Mouse (Mus musculus) ES-CJ7 (cell line): ENCODE measurements at regions not wholly inside any gene's neighbourhood (a gene's known extent, or its start where the extent isn't known, plus 50 kb on each side); places are given as distances from the start of the nearest gene placed in this dataset.
"Not testable (repeated sequence)": the region's sequence is repeated elsewhere in the genome, so short reads cannot be mapped to it uniquely, and the experiment has no call there.

Experiments used
- DNase-seq: peaks from one replicate; pipeline ENCODE4 v3.0.0; 2011; ENCODE audit warnings: low read depth, low spot score

DNA sequence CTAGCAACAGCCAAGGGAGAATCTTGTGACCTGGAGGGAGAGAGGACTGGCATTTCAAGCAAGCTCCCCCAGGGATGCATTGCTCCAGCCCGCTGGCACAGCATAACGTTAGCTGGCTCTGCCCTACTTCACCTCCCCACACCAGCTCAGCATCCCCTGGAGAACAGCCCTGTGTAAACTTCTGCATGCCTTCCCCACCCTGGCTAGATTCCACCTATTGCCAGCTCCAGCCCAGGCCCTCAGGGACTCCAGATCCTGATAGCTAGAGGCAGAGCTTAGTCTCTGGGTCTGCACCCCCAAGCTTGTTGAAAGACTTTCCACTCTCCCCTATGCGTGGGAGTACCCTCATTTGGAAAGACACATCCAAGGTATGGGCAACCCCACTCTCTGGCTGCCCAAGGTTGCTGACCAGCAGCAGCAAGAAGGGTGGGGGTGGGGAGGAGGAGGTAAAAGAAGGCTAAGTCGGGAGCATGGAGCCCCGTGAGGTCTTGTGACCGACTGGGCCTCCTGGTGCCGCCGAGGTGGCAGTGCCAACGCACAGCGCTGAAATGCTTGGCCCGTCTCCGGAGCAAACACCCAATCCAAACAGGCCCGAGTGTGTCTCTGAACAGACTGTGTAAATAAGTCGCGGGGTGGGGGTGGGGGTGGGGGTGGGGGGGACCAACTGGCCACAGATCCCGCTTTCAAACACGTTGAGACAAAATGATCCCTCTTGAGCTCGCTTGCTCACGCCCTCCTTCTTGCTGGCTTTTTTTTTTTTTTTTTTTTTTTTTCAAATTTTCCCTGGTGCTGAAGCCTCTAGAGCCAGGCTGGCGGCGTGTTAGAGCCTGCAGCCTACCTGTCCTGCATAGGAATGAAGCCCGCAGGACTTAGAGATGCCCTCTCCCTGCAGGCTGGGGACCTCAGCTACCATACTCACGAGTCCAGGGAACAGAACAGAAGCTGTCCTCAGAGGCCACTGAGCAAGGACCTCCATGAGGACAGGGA lies 350.3 kb downstream of the Sox9 start:
- no peak for DNase-seq

DNA sequence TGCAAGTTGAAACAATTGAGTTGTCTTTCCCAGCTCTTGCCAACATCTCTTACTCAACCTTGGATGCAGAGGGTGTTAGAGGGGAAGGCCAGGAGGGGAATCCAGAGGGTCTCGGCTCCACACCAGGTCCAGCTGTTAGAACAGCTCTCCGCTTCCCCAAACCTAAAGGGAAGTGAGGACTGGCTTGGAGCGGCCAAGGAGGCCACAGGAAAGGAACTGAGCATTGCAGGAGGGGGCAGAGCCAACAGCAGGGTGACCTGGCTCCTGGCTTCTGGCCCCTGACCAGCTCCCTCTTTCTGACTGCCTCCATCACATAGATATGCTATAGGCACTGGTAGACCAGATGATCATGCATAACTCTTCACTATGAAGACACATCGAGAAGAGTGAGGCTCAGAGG lies 351.4 kb downstream of the Sox9 start:
- no peak for DNase-seq

DNA sequence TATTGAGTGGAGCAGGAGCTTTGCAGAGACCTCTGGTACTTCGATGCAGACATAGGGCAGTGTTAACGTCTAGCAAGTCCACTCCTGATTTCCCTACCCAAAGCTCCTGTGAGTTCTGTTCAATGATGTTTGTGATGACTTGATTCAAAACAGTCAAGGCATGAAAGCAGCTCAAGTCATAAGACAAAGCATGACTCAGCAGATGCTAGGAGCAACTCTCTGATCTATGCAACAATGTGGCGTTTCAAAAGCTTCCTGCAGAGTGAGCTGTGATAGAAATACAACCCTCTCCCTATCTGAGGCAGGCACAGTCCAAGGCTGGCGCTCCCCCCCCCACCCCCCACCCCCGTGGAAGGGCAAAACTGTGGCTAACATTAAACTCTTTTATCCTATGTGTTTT lies 353.2 kb downstream of the Sox9 start:
- peak; percentile 18 for DNase-seq

DNA sequence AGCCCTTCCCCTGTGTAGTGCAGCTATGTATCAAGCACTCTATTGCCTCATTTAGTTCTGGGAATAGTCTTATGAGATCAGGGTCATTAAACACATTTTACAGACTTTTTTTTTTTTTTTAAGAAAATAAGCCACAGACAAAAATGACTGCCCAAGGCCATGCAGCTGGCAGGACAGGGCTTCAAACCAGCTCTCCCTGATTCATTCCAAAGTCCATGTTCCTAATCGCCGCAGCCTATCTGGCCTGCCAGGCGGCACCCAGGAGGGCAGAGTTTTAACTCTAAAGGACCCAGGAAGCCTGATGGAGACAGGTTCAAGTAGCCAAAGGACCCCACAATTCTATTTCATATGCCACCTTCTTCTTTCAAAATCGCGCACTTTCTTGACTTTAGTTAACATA lies 356.4 kb downstream of the Sox9 start:
- no peak for DNase-seq

DNA sequence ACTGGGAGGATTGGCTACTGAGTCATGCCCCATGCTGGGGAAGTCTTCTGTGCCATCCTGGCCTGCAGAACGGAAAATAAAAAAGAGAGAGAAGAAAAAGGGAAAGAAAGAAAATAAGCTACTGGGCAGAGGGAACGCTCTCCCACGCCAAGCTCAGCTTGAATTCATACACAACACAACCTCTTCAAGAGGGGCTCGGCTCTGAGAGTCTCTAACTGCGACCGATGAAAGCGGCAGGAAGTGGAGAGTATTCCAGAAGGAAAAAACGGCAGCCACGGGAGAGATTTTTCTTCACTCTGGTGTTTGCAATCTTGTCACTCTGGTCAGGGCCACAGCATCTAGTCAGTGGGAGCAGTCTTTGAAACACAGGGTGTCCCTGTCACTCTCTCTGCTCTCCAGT lies 358.6 kb downstream of the Sox9 start:
- DNase-seq: no peak

DNA sequence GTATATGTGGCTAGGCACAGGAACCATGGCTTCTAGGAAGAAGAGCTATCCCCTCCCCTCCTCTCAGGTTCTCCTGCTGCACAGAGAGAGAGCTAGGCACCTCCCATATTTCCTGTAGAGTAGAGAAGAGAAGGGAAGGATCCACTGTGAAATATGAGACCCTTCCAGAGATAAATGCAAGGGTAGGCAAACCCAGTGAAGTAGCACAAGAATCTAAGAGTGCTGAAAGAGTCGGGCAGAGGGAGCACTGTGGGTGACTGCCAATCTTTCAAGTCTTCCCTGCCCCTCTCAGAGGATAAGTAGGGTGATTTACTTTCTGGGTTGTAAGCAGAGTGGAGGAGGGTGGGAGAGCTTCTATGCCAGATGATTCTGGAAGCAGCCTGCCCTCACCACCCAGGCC lies 360.8 kb downstream of the Sox9 start:
- DNase-seq: no peak

DNA sequence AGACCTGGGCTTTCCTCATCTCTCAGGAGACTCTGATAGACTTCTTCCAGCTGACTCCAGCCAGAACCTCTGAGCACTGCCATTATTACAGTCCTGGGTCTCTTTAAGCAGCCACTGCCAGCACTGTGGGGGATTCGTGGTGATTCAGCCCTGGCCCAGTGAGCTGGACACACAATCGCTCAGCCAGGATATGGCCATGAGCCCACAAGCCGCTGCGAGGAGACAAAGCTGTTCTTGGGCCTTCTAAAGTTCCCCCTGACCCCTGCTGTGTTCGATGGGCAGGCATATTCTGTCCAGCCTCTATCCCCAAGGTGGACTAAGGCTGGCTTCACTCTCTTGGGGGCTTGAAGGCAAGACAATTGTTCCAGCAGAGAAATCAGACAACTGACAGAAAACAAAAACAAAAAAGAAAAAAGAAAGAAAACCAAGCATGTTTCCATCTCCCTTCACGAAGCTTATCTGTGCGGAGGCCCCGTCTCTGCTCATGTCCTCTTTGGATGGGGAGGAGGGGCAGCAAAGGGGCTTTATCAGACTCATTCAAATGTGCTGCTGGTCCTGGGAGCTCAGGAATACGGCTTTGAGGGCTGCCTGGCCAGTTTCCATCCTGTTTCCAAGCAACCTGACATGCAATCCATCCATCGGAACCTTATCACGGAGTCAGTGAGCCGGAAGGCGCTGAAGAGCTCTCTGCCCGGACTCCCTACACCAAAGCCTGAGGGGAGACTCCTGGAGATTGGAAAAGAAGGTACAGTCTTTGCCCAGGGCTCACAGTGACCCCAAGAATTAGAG lies 362.0 kb downstream of the Sox9 start:
- no peak for DNase-seq

DNA sequence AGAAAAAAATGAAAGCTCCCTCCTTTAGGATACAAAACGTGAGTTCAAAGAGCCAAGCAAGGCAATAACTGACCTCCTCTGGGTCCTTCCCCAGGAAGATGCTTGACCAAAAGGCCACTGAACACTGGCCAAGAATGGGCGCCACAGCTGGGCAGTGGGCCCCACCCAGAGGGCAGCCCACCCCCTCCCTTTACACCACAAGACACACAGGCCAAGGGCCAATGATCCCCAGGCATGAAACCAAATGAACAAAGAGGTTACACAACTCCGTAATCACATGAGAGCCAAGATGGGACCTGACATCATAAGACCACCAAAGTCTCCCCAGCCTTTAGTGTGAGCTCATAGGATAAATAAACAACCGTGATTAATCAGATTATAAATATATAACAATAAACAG lies 363.7 kb downstream of the Sox9 start:
- DNase-seq: no peak

DNA sequence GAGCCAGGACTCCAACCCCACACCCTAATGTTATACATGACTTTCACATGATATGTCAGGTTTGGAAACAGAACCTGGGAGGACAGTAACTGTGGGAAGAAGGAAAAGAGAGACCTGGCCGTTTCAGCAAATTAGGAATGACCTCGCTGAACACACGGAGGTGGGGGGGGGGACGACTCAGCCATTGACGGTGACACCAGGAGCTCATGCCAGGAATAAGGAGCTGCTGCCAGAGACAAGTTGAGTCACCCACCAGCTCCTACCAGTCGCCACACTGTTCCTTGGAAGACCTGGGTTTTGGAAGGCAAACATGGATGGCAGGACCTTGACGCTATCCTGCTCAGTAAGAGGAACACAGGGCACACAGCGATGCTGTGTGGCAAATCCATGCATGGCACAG lies 364.7 kb downstream of the Sox9 start:
- no peak for DNase-seq

DNA sequence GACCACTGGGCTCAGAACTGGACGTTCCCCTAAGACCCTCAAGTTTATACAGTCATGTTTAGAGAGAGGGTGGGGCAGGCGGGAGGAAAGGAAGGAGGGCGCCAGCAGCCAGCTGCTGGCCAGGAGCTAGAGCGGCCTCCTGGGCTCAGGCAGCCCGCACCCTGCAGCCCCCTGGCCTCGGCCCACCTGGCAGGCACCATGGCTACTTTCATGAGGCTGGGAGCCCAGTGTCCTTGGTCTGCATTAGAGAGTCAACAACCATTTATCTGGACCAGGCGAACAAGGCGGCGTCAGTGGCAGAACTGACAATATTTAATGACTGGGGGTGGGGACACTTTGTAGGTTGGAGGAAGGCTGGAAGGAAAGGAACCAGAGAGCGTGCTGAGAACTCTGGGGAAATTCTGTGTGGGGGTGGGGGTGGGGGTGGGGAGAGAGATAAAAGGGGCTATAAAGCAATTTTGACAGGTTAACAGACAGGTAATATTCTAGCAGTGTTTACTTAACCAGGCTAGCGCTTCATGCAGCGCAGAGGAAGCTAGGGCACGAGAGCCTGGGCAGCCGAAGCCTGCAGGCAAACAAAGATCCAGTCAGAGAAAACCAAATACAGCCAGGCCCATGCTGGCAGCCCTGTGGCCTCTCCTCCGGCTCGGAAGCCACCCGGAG lies 365.6 kb downstream of the Sox9 start:
- no peak for DNase-seq

DNA sequence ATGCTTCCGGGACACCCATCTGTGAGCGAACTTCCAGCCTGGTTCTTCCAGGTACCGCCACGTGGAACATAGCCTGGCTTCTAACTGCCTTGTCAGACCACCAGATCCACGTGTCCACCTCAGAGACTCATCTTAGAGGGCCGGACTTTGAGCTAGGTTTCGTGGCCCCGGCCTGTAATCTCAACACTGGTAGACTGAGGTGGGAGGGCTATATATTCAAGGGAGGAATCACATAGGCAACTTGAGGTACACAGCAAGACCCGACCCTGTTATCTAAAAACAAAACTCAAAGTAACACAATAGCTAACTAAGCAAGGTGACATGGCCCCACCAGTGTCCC lies 366.1 kb downstream of the Sox9 start:
- no peak for DNase-seq

DNA sequence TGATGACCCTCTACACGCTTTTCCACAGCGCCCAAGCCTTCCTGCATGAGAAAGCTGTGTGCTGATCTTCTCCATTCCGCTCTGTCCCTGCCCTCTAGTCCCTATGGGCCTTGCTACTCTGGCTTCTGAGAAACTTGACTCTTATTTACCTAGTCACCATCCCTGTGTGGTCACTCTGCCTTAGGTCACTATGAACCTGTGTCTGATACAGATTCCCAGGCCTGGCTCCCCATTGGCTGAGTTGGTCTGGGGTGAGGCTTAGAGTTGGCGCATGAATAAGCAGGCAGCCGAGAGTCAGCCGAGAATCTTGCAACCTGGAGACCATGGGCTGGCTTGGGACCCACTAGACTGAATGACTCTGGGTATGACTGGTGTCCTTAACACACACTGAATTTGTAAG lies 373.5 kb downstream of the Sox9 start:
- DNase-seq: no peak

DNA sequence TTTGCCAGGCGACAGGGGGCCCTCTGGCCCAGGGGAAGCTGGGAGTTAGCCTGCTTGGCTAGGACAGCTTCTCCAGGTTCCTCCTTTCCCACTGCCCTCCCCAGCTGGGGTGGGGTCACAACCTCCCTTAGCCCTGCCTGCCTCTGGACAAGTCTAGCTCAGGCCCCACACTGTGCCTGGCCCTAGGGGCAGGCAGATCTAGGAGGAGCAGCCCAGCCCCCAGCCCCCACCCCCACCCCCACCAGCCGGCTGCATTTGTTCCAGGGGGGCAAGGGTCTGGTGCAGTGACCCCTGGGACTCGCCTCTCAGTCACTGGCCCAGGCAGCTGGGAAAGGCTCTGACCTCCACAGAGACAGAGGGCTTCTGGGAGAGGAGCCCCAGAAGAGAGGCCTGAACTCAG lies 381.9 kb downstream of the Sox9 start:
- no peak for DNase-seq

DNA sequence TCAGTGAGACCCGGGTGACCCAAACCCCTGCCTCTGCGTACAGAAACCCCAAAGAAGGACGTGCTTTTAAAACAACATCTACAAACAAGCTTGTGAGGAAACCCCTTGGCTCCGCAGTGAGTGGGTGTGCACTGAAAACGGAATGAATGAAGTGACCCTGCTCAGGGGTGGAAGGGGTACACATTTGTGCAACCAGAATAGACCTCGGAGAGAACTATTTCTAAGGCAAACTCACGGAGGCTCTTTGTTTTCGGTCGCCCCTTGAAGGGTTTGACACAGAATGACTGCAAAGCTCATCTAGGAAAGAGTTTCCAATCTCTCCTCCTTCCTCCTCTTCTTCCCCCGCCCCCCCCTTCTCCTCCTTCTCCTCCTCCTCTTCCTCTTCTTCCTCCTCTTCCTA lies 382.5 kb downstream of the Sox9 start:
- DNase-seq: no peak

DNA sequence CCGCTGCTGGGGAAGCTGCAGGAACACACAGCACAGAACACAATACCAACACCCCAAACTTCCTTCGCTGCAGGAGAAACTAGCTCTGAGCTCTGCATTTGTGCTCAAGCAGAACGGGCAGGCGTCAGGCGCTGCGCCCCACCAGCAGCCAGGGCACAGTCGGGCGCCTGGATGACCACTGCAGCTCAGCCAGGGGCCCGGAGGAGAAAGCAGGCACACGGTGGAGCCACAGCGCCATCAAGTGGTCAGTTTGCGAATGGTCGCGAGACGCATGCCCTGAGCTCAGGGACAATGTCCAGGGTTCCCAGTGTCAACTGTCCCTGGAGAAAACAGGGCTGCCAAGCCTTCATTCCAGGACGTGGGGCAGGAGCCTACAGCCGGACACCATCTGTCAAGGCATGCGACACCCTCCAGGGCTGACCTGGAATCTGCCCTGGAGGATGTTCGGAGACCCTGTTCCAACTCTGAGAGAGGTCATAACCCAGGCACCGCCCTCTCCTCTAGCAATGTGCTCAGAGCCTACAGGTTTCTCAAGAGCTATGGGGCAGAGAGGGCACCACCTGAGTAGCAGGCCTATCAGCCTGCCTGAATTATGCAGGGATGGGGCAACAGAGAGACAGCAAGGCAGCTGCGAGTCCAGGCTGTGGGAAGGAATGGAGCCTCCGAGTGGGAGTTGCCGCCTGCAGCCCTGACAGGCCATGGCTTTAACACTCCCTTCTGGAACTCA lies 383.2 kb downstream of the Sox9 start:
- peak; percentile 67 for DNase-seq

DNA sequence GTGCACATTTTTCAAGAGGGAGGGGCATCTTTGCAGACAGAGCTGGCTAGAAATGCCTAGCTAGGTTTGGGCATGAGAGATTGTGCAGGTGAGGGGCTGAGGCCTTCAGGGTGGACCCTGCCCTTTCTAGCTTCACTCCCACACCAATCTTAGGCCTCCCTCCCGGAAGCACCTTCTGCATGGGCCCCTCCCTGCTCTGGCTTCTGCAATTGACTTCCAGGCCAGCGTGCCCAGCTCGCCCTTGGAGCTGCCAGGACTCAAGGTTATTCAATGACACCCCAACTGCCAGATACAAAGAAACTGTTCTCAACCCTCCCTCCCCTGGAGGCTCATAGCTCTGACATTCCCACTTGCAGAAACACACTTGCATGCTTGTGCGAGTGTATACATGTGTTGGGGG lies 384.5 kb downstream of the Sox9 start:
- DNase-seq: no peak

DNA sequence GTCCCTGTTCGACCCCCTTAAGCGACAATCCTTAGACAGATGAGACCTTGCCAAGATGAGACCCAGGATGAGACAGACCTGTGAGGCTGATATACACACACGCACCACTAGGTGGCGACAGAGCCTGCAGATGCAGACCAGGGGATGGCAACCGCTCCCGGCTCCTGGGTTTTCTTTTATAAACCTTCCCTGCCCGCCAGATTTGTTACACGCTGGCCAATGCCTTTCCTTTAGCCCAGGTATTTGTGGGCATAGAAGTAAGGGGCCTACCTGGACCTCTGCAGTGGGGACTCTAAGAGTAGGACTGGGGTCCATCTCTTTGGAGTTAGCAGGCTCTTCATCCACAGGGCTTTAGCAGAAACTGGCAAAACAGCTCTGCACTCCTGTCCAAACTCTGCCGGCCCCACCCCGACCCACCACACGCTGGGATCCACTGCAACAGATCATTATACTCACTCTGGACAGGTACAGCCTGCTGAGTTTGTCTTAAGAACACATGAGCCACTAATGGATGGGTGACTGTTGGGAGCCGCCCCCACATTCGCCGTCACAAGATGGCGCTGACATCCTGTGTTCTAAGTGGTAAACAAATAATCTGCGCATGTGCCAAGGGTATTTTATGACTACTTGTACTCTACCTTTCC lies 390.6 kb downstream of the Sox9 start:
- peak; percentile 65 for DNase-seq

DNA sequence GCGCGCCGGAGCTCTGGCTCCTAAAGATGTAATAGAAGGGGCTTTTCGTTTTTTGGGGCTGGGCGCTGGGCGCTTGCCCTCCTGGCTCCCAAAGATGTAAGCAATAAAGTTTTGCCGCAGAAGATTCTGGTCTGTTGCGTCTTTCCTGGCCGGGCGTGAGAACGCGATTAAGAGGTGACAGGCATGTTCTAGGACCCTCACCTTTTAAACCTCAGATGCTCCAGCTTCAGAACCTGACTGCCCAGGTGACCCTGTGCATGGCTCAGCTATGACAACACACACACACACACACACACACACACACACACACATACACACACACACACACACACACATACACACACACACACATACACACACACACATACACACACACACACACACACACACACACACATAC lies 391.3 kb downstream of the Sox9 start:
- DNase-seq: not testable (repeated sequence)

DNA sequence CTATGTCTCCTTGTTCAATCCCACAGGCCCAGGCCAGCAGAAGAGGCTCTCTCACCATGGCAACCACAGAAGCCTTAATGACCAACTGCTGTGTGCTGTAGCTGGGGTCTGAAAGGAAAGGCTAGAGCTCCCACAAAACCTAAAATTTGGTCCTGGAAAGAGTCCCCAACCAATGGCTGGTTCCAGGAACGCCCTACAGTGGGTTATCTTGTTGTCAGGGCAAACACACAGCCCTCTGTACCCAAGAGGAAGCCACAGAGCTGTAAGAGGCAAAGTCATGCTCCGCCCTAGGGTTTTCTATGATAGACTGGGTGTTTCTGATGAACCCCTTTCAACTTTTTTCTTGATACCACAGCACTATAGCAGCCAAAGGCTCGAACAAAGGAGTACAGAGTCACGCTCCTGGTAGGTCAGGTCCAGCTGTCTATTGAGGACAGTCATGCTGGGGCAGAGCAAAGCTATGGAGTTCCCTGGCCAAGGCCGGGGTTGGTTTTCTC lies 392.0 kb downstream of the Sox9 start:
- no peak for DNase-seq

DNA sequence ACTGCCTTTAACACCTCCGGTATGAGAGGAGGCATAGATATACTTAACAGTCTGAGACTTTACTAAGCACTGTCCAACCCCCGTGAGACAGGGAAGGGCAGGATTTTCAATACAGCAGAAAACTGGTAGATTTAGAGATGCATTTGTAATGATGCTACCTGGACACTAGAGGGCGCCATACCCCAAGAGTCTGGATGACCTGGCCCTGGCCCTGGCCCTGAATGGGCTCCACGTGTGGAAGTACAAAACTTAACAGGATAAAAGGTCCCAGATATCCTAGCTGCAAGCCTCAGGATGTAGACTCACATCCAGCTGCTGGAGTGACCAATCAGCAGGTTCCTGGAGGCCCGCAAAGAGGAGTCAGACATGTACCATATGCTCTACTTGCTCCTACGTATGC lies 393.3 kb downstream of the Sox9 start:
- DNase-seq: peak; percentile 61

DNA sequence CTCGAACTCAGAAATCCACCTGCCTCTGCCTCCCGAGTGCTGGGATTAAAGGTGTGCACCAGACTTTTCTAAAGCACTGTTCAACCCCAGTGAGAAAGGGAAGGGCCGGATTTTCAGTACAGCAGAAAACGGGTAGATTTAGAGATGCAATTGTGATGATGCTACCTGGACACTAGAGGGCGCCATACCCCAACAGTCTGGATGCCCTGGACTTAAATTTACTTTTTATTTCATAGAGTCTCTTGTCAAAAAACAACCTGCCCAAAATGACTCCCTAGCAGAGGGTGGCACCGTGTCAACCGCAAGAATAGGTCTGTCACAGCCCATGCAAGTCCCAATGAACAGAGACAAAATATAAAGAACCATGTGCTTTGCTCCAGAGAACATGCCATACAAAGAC lies 394.2 kb downstream of the Sox9 start:
- peak; percentile 62 for DNase-seq
